Mouse (Mus musculus) T-helper 17 cell (primary cell): ENCODE measurements at regions not wholly inside any gene's neighbourhood (a gene's known extent, or its start where the extent isn't known, plus 50 kb on each side); places are given as distances from the start of the nearest gene placed in this dataset.

Source experiments
- in situ Hi-C, 2 experiments: fragments of 300-600 bp; cut with MboI, MseI; formaldehyde crosslinking; loops; 1 replicate in 1 of 2; 2 replicates in 1 of 2; pipeline ENCODE4 v1.15.1; 2025; ENCODE audit warnings: high pct_unique_total_duplicates in 2 of 2

DNA sequence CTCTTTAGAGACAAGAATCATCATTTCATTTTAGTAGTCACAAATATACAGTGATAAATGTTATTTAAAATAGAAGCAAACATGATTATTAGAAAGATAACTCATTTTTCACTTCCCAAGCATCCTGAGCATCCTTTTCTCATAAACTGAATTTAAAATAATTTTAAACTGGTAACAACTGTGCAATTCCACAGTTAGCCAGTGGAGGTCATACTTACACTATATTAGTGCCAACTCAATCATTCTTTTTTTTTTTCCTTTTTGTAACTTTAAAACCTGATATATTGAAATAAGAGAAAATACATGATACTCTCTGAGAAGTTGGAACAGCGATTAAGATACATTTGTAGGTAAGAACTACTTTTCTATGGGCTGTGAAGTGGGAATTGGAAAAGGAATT, 113.2 kb upstream of the Gm17509 start:
- in situ Hi-C loops: loop anchor here (25.0 kb wide), 2 partner anchors 878 to 1003 kb away; no protein-coding TSS in a partner anchor

DNA sequence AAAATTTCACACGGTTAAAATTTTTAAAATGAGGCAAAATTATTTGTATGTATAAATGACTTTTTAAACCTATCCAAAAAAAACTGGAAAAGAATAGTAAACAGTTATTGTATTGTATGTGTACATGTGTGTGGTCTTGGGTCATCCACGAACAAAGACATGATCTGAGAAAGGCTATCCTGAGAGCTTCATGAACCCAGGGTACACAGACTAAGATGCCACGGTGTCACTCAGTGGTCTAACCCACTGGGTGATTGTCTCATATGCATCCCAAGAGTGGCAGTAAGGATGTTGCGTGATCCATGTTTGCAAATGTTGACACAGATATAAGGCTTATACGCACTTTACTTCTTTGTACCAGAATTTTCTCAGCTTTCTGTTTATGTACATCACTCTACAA, 113.7 kb upstream of the Gm17509 start:
- in situ Hi-C loops: loop anchor here (25.0 kb wide), 2 partner anchors 878 to 1003 kb away; no protein-coding TSS in a partner anchor

DNA sequence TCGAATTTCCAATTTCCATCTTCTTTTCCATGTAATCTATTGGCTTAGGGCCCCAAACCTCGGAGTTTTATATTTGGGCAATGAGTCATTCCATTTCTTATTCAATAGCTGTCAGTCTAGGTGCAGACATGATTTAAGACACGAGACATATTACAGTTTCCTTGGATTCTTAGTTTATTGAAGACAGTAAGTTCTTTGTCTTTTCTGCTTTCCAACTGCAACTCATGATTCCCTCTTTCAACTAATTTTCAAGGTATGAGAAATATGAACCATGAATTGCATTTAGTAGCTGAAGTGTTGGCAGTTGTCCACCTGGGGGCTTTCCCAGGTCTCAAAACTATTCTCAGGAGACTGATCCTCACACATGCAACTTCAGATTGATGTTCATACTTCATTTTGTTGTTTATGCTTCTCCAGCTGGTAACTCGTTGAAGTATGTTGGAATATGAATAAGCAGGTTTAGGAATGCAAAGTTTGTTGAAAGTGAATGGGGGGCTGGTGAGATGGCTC, 160.3 kb upstream of the Gm17509 start:
- in situ Hi-C loops: no loop called here

DNA sequence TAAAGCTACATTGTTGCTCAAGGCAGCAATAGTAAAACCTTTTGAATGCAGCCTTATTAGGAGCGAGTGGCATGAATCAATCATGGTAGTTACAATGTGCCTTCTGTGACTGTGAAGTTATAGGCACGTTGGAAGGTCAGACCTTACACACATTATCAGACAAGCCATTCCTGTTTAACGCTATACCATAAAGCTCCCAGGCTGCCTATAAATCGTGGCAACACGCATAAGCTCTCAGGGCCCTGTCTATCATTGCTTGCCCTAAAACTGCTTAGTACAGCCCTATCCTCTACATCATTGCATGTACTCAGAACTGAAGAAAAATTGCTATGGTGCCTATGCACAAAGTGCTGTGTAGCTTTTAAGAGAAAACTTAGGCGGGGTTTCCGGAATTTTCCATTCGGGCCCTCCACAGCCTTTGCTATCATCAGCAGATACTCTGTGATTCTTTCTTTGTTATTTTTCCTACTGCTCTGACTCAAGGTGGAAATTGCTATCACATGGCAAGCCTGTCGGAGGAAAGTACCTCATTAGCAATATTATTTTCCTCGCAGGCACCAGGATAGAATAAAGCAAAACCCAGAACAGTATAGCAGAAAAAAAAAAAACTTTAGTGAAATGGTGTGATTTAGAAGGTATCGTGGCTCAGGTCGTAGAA, 162.7 kb upstream of the Gm17509 start:
- in situ Hi-C loops: no loop called here

DNA sequence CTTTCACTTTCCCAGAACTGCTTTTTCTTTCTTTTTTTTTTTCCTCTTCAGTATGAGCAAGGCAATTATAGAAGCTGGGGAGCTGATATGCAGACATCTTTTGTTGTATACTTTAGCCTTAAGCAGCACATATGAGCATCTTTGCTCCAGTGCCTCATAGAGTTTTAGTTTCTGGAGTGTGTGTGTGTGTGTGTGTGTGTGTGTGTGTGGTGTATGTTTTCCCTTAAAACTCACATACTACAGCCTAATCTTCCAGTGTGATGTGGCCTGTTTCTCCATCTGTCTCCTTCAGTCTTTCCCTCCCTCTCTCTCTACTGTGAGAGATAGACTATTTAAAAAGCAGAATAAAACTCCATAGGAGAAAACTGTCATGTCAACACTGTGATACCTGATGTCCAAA, 169.4 kb upstream of the Gm17509 start:
- in situ Hi-C loops: no loop called here

DNA sequence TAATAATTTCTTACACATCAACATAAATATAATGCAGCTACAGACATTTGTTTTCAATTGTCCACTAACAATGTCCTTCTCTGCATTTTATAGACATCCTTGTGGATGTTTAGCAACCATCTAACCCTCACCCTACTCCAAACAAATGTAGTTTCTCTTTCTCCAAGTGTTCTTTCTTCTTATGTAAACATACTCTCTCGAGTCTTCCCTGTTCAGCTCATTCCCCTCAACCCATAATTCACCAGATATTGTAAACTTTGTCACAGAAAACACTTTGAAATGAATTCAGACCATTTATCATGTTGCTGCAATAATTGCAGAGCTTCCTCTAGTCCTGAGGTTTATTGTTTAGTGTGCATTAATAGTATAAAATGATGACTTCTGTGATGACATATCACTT, 172.6 kb upstream of the Gm17509 start:
- in situ Hi-C loops: no loop called here

DNA sequence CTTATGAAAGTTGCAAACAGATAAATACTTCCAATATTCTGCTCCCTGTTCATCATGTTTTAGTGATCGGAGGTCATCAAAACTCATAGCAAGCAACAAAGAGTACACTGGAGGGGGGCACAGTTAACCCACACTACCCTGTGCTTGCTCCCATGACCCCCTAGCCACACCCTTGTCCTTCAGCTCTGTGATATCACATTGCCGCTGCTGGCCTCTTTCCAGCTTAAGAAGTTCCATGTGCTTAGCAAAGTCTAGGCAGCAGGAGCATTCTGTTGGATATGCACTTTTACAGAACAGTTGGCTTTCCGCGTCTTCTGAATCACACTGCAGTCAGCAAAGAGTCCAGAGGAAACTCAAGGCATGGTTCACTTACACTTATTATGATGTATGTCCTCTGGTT, 180.4 kb upstream of the Gm17509 start:
- in situ Hi-C loops: no loop called here

DNA sequence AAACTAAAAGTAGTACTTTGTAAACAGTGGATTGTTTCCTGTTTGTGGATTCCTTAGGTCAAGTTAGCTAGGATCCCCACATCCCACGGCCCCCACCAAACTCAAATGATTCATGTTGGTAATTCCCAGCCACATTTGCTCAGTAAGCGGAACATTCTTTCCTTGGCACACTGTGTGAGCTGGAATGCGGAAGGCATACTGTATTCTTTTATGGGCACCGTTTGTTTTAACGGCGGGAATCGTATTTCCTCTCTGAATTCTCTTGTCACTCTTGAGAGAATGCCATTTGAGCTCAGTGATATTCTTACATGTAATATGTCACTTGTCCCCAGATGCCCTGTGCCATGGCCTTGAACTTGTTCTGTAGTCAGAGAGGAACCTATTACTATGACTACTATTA, 189.1 kb upstream of the Gm17509 start:
- in situ Hi-C loops: no loop called here

DNA sequence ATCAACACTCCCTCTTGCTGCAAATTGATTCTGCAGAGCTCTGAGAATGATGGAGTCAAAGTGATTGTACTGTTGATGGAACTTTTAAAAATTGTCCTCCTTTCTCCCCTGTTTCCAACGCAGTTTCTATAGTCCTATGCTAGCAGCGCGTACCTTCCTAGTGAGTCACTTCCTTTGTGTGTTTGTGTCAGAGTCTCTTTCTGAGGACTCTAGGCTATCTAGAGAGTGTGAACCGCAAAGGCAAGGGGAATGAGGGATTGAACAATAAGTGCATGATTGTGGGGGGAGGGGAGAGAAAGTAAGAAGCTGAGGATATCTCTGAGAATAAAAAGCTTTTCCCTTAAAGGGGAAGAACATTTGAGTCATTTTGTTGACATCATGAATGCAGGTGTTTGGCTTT, 188.5 kb upstream of the Hcn1 start:
- in situ Hi-C loops: no loop called here

DNA sequence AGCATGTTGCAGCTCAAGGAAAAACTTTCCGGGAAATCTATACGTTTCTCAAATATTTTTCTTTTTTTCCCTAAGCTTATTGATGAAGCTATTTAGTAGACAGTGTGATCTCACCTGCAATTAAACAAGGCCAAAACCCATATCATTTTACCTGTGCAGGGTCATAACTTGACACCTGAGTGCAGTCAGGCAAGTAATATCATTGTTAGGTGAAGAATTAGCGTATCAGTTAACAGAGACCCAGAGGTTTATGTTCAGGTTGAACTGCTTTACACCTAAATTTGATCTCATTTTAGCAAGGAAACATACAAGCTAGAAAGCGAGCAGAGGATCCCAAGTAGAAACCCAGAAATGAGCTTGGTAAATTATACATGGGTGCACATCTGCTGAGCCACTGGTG, 178.6 kb upstream of the Hcn1 start:
- in situ Hi-C loops: loop anchor here in 1 of 2 experiments (10.0 kb wide), 1 partner anchor 239 kb away; no protein-coding TSS in a partner anchor

DNA sequence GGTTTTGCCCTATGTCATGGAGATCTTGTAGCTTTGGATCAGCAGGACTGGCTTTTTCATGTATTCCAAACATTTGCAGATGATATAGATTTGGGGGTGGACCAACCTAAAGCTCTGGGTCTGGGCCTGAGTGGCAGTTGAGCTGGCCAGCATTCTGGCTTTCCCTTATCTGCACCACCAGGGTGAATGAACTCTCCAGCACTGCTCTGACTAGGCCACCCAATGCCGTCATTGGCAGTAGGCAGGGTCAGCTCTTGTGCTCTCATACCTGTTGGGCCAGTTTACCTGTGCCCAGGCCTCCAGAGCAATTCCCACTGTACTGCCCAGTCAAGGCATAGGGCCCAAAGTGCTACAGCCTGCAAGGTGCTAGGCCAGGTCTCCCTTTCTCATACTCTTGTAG, 177.1 kb upstream of the Hcn1 start:
- in situ Hi-C loops: loop anchor here in 1 of 2 experiments (10.0 kb wide), 1 partner anchor 240 kb away; no protein-coding TSS in a partner anchor

DNA sequence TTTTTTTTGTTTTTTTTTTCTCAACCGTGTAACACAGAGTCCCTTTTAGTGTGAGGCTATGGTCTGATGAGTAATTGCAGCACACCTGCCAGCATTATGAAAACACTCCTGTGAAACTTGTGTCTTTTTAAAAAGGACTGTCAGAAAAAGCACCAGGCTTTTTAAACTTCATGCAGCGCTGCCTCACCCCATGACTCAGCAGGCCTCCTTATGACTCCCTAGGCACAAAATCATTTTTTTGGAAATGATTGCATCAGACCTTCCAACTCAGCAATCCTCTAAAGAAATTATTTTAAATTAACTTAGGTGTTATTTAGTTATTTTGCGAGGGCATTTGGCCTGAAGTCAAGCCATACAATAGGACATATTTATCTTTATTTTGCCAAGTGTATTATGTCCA, 134.7 kb upstream of the Hcn1 start:
- in situ Hi-C loops: no loop called here

DNA sequence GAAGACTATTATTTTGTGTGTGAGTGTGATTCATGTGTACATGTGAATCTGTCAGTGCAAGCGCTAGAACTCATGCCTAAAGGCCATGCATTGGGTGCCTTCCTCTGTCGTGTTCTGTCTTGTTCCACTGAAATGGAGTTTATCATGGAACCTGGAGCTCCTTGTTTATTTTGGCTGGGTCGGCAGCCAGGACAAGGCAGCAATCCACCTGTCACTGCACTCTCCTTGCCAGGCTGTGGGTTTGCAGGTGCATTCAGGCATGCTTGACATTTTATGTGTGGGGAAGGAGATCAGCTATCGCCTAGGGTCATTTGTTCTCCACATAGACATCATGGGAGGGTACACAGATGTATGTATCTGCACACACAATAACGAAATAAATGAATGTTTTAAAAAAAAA, 129.4 kb upstream of the Hcn1 start:
- in situ Hi-C loops: no loop called here

DNA sequence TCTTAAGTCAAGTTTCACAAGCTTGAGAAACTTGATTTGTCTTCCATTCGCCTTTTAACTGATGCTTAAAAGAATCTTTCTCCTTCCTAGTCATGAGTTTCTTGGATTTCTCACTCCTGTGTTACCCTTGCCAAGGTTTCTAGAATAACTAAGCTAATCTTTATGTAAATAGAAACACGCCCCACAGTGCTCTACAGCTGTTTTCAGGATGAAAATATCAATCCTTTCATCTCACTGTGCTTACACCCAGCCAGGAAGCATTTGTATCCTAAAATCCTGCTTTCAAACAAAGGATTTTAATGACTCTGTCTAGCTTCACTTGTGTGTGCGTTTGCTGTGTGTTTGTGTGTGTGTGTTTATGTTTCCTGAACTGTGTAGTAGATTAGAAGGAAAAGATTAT, 119.5 kb upstream of the Hcn1 start:
- in situ Hi-C loops: no loop called here

DNA sequence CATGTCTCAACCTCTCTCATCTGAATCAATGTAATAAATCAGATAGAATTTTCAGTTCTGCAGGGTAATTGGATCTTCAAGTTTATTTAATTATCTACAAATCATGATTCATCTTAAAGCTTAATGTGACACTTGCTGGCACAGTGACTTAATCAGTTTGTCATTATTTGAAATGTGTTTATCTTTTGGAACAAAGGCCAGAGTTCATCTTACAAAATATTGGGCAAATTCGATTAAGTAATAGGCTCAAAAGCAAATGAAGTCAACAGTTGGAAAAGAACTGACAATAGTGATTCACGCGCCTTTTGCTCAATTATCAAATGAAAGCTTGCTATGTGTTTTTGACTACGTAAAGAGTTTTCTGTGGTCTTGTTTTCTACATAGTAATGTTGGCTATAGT, 93.4 kb upstream of the Hcn1 start:
- in situ Hi-C loops: no loop called here

DNA sequence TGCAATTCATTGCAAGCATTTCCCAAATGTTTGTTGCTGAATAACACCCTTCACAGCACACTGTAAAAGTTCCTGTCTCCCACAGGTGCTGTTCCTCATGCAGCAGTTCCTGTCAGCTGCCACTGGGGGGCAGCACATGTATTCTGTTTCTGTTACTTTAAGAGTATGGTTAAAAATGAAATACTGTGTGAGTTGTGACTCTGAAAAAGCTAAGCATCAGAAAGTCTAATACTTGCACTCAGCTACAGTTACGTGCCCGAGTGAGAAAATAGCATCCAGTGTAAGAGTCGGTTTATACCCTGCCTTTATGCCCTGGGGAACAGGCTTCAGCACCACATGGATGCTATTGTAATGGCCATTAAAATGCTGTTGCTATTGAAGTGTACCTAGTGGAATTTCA, 52.0 kb upstream of the Hcn1 start:
- in situ Hi-C loops: no loop called here
